Mouse (Mus musculus) hematopoietic stem cell, adult 5-6 weeks (primary cell): ENCODE data around the gene Gm4869. TPM values are rescaled to one million over a fixed set of nuclear protein-coding genes. Genes with fewer than 3 reads are reported as not detected.

Experiments
- ATAC-seq, 2 experiments: fragments of 125-278 bp in 1 of 2; replicated peaks in 1 of 2; 2 replicates each; pipeline ENCODE4 v1.8.0; 2016 to 2017; ENCODE audit warnings: inconsistent platforms in 2 of 2, mild to moderate bottlenecking in 2 of 2, moderate number of reproducible peaks in 2 of 2, low read depth in 1 of 2, moderate TSS enrichment in 1 of 2; ENCODE audit not compliant: low FRiP score in 2 of 2, poor library complexity in 2 of 2, severe bottlenecking in 2 of 2, insufficient read depth in 1 of 2, low TSS enrichment in 1 of 2
- total RNA-seq: library from RNA; stranded (forward); fragments of 172-1452, 232-1000 nt; gene quantifications from 2 replicates; pipeline ENCODE4 v1.2.3, GENCODE M21; 2017

The Gm4869 gene
- total RNA-seq, 1 experiment from 2014 or later = not detected

GRCm38 (mm10) chr5:140509204-140509603 is 63.8 kb downstream of the Gm4869 start:
- no peak for ATAC-seq

- no peak for ATAC-seq
These were observed 64.9 kb downstream of the Gm4869 start for GRCm38 (mm10) chr5:140510012-140511000.

- ATAC-seq = peak in 1 of 2 experiments; percentile 31; a peak in 1 of 4 replicates
These were observed 68.5 kb downstream of the Gm4869 start for GRCm38 (mm10) chr5:140513921-140514320.

GRCm38 (mm10) chr5:140514799-140515486 is 69.5 kb downstream of the Gm4869 start:
- ATAC-seq = peak in 1 of 2 experiments; percentile 34; a peak in 2 of 4 replicates

- ATAC-seq = 0 out of 4 replicates have a peak, but pooled peaks have one; percentile 9 to 33
These were observed 71.9 kb downstream of the Gm4869 start for GRCm38 (mm10) chr5:140517159-140517920.

DNA sequence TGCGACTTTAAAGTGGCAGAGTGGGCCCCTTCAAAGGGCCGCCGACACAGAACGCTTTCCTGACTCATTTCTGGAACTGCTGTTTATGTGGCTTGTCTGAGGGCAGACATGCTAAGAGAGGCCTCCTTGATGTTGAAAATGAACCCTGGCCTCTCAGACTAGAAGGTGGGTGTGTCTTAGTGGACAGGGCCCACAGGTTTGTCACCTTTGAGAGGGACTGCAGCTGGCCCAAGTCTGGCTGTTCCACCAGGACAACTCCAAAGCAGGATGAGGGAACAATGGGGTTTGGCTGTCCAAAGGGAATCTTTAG is 72.4 kb downstream of the Gm4869 start:
- no peak for ATAC-seq

- ATAC-seq = no peak
These were observed 75.8 kb downstream of the Gm4869 start for GRCm38 (mm10) chr5:140521196-140521595.

GRCm38 (mm10) chr5:140526754-140527153 is 81.3 kb downstream of the Gm4869 start:
- ATAC-seq = no peak

- no peak for ATAC-seq
These were observed 92.8 kb downstream of the Gm4869 start for GRCm38 (mm10) chr5:140538111-140538683.

DNA sequence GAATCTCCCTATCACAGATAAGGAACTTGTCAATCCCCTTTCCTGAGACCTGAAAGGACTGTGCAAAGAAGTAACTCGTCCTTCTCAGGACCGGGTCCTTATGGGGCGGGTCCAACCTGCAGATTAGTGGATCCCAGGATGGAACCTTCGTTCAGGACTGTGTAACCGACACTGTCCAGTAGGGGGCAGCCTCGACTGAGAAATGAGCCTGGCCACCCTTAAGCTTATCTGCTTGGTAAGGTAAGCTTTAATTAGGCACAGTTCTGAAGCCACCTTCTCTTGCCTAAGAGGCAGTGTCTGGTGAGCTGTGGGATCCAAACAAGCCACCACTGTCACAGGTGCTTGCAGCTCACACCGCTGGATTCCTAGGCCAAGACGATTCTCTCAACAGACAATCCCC is 94.7 kb downstream of the Gm4869 start:
- ATAC-seq = peak; percentile 73 to 83

DNA sequence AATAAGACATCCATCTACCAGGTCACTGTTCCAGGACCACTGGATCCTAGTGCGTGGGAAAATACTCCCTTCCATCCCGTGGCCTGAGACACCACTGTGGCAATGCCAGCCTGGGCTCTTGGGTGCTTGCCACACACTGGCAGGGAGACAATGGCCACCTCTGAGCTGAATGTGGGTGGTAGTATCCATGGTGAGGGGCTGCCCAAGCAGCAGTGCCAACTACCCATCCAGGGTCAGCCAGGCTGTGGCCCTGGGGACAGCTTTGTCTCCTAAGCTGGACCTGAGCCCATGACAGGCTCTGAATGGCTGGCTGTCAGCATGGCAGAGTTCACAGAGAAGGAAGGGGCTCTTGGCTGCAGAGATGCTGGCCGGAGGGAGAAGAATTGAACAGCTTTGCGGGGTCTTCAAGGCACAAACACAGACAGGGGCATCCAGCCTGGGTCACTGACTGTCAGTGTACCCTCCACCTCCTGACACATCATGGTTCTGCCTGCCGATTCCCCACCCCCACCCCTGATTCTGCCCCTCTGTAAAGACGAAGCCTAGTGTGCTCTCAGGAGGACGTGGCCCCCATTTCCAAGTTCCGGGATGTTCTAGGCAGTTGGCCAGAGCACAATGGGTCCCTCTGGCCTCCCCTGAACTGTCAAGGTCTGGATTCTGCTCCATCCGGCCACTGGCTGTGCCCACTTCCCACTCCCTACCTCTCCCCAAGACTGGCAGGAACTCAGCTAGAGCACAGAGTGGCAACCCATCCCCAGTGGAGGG is 97.5 kb downstream of the Gm4869 start:
- ATAC-seq = no peak

Other genes with a start within 250 kb of the Gm4869 start
- gene Mad1l1, start 124.1 kb upstream of the Gm4869 start, total RNA-seq = 59.8 and 70.7 TPM in 2 replicates
- gene Nudt1, start 124.0 kb upstream of the Gm4869 start, total RNA-seq = 44.8 and 50.6 TPM in 2 replicates
- 5.3 and 8.9 TPM in 2 replicates for gene Mrm2, start 113.7 kb upstream of the Gm4869 start, total RNA-seq
- gene Snx8, start 56.4 kb upstream of the Gm4869 start, total RNA-seq = 3.4 and 5.4 TPM in 2 replicates
- gene Eif3b, start 26.3 kb upstream of the Gm4869 start, total RNA-seq = 118 and 144 TPM in 2 replicates
- gene Chst12, start 59.9 kb downstream of the Gm4869 start, total RNA-seq = 21.4 and 26.2 TPM in 2 replicates
- gene Grifin, start 119.4 kb downstream of the Gm4869 start, total RNA-seq = not detected in 2 replicates
- 33.6 and 67.3 TPM in 2 replicates for gene Lfng, start 161.7 kb downstream of the Gm4869 start, total RNA-seq
- 11.3 and 16.8 TPM in 2 replicates for gene Ttyh3, start 203.4 kb downstream of the Gm4869 start, total RNA-seq